Mouse (Mus musculus) heart, adult 2 months (tissue): Measurements from ENCODE around the gene Usp29.

Experiments used
- CTCF ChIP-seq: fragments of 200-600 bp; IDR thresholded peaks from 2 replicates; pipeline ENCODE4 v1.8.1; 2022; ENCODE audit warnings: antibody characterized with exemption, mild to moderate bottlenecking, moderate library complexity
- EP300 ChIP-seq: fragments of 200-500 bp; IDR thresholded peaks from 2 replicates; pipeline ENCODE4 v1.6.1; 2011; ENCODE audit warnings: low read depth, low read length, control low read depth; ENCODE audit not compliant: insufficient read depth
- POLR2A ChIP-seq: fragments of 200-500 bp; IDR thresholded peaks from 2 replicates; pipeline ENCODE4 v1.6.1; 2011; ENCODE audit warnings: mild to moderate bottlenecking, low read depth, low read length, control low read depth; ENCODE audit not compliant: insufficient read depth

- no peak for TF ChIP-seq POLR2A
- TF ChIP-seq CTCF: peak; percentile 78
- no peak for TF ChIP-seq EP300
Measured at GRCm38 (mm10) chr7:6940761-6941231, 210.4 kb downstream of the Usp29 start.
